Mouse (Mus musculus) kidney, embryonic 15.5 days (tissue): ENCODE data around the gene Usp29. TPM values are rescaled to one million over a fixed set of nuclear protein-coding genes. Genes with fewer than 3 reads are reported as not detected.
"Not testable (repeated sequence)": the region's sequence is repeated elsewhere in the genome, so short reads cannot be mapped to it uniquely, and the experiment has no call there.

Source experiments
- ATAC-seq: fragments of 200-750 bp; cut with Nextera tagmentation; replicated peaks from 2 replicates; pipeline ENCODE4 v1.8.0; 2017; ENCODE audit warnings: moderate TSS enrichment; ENCODE audit not compliant: low FRiP score
- H3K27ac ChIP-seq: fragments of 300-500 bp; sonication (generic); 2 replicates; pipeline ENCODE4 v1.5.1; 2015; ENCODE audit warnings: mild to moderate bottlenecking, inconsistent platforms
- H3K27me3 ChIP-seq: fragments of 300-500 bp; sonication (generic); 2 replicates; pipeline ENCODE4 v1.6.1; 2015; ENCODE audit warnings: inconsistent platforms
- H3K36me3 ChIP-seq: fragments of 300-500 bp; sonication (generic); 2 replicates; pipeline ENCODE4 v1.6.1; 2015; ENCODE audit warnings: inconsistent platforms
- H3K4me1 ChIP-seq: fragments of 300-500 bp; sonication (generic); 2 replicates; pipeline ENCODE4 v1.6.1; 2015; ENCODE audit warnings: inconsistent platforms
- H3K4me2 ChIP-seq: fragments of 300-500 bp; sonication (generic); 2 replicates; pipeline ENCODE4 v1.6.1; 2015; ENCODE audit warnings: moderate library complexity, mild to moderate bottlenecking, inconsistent platforms
- H3K4me3 ChIP-seq: fragments of 300-500 bp; sonication (generic); replicated peaks from 2 replicates; pipeline ENCODE4 v1.5.1; 2015; ENCODE audit warnings: mild to moderate bottlenecking, inconsistent platforms
- H3K9ac ChIP-seq: fragments of 300-500 bp; sonication (generic); 2 replicates; pipeline ENCODE4 v1.6.1; 2015; ENCODE audit warnings: mild to moderate bottlenecking, inconsistent platforms
- H3K9me3 ChIP-seq: fragments of 300-500 bp; sonication (generic); replicated peaks from 2 replicates; pipeline ENCODE4 v1.6.1; 2016; ENCODE audit warnings: inconsistent platforms
- WGBS: fragments of 180-500 bp; shearing (Covaris S2); methylation state at CpG from one replicate; pipeline ENCODE4 v1.1.7; 2015; ENCODE audit warnings: mixed read lengths; 5-methylcytosine and 5-hydroxymethylcytosine counted together
- microRNA counts: library from miRNA; unstranded; fragments of <30 nt; microRNA quantifications from one replicate; lab custom pipeline; 2016
- microRNA-seq: library from miRNA; unstranded; fragments of <30 nt; microRNA quantifications from one replicate; pipeline ENCODE4, GENCODE M21; 2016
- polyA plus RNA-seq: library from polyadenylated mRNA; unstranded; fragments of >200 nt; fragmentation: Nextera tagmentation; extraction: Ambion mirVana; gene quantifications from 2 replicates; pipeline ENCODE4 v1.2.1, GENCODE M21; 2015

The Usp29 gene
- polyA plus RNA-seq, 1 experiment from 2014 or later: 7.3 TPM

DNA sequence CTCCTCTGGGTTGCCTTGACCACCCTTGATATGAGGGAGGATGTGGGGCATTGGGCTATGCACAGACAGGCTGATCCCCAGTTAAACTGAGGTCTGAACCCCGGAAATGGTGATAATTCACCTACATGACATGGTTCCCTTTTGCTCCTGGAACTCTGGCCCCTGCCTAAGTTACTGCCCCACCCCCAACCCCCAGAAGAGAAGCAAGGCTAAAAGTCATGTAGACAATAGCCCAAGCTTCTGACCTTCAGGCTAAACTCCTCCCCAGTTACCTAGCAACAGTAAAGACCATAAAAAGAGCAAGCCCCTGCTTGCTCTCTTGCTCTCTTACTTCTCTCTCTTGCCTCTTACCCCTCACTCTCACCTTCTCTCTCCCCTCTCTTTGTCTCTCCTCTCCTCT is 243.2 kb downstream of the Usp29 start:
- H3K4me2 ChIP-seq: no peak overlapping the region
- no peaks in the 10 kb centered on the region for H3K27me3 ChIP-seq
- no peak overlapping the region for H3K4me3 ChIP-seq
- 92% methylated on average over 1 of the region's 1 CpGs for WGBS
- no peaks in the 10 kb centered on the region for H3K36me3 ChIP-seq
- no peak overlapping the region for H3K27ac ChIP-seq
- no peak overlapping the region for H3K9ac ChIP-seq
- H3K9me3 ChIP-seq: no peaks in the 10 kb centered on the region
- H3K4me1 ChIP-seq: no peaks in the 10 kb centered on the region
- no peak for ATAC-seq

- Histone ChIP-seq H3K4me2 (no peak overlapping the region), H3K27me3 (no peaks in the 10 kb centered on the region), H3K36me3 (no peaks in the 10 kb centered on the region), H3K4me1 (no peaks in the 10 kb centered on the region), H3K27ac (no peak overlapping the region), H3K9ac (no peak overlapping the region), H3K4me3 (no peak overlapping the region), H3K9me3 (no peaks in the 10 kb centered on the region)
- no peak for ATAC-seq
- 92% methylated on average over 19 of the region's 19 CpGs for WGBS
These were observed 246.5 kb downstream of the Usp29 start for GRCm38 (mm10) chr7:6976890-6977289.

- not testable (repeated sequence) for H3K9ac ChIP-seq, H3K36me3 ChIP-seq, H3K4me3 ChIP-seq, H3K27ac ChIP-seq, H3K9me3 ChIP-seq, H3K4me2 ChIP-seq, H3K27me3 ChIP-seq, H3K4me1 ChIP-seq, ATAC-seq
- WGBS: 84% methylated on average over 11 of the region's 11 CpGs
These were observed 264.9 kb downstream of the Usp29 start, which contains the start of gene Aurkc for GRCm38 (mm10) chr7:6995251-6995650. Aurkc (plus strand) TSS chr7:6995300.

- 51% methylated on average over 3 of the region's 3 CpGs for WGBS
- H3K27ac ChIP-seq, H3K4me2 ChIP-seq, H3K4me3 ChIP-seq, H3K27me3 ChIP-seq, H3K36me3 ChIP-seq, H3K9ac ChIP-seq, H3K9me3 ChIP-seq, ATAC-seq, H3K4me1 ChIP-seq: not testable (repeated sequence)
These were observed 268.5 kb downstream of the Usp29 start for GRCm38 (mm10) chr7:6998914-6999313.

GRCm38 (mm10) chr7:7005441-7005840 is 275.1 kb downstream of the Usp29 start:
- not testable (repeated sequence) for H3K9ac ChIP-seq, H3K27ac ChIP-seq, H3K9me3 ChIP-seq, H3K4me1 ChIP-seq, H3K27me3 ChIP-seq, H3K4me2 ChIP-seq, ATAC-seq, H3K36me3 ChIP-seq, H3K4me3 ChIP-seq
- WGBS: 73% methylated on average over 5 of the region's 5 CpGs

MicroRNAs encoded within 50 kb of the gene (microRNA counts, 519-probe panel; counts per million panel counts)
- microRNA mmu-miR-3099 (lab: Ali Mortazavi, UCI): 31.7 counts per million

Small RNA genes within 50 kb of the gene (microRNA-seq; reads per million reads assigned to microRNA genes)
- 23.5 reads per million, percentile 41 among the genes with 10 or more reads in this experiment for gene Mir3099

Other genes starting within 250 kb of the Usp29 start
- gene Olfr5, start 243.6 kb upstream of the Usp29 start, polyA plus RNA-seq: not detected in 2 replicates
- gene Olfr1347, start 230.8 kb upstream of the Usp29 start, polyA plus RNA-seq: not detected in 2 replicates
- gene Olfr1348, start 221.8 kb upstream of the Usp29 start, polyA plus RNA-seq: not detected in 2 replicates
- gene Olfr1349, start 207.6 kb upstream of the Usp29 start, polyA plus RNA-seq: not detected in 2 replicates
- not detected in 2 replicates for gene Olfr1350, start 165.7 kb upstream of the Usp29 start, polyA plus RNA-seq
- 4.0 TPM in 2 replicates for gene Zim1, start 34.1 kb upstream of the Usp29 start, polyA plus RNA-seq
- gene Peg3, start 147 bp upstream of the Usp29 start, polyA plus RNA-seq: 164 and 168 TPM in 2 replicates